Mouse (Mus musculus): ENCODE results near the gene Bak1. TPM values are rescaled to one million over a fixed set of nuclear protein-coding genes. Genes with fewer than 3 reads are reported as not detected.

Bak1 gene
- polyA plus RNA-seq, 1 experiment from 2014 or later: 11.0 TPM

GRCm38 (mm10) chr17:27023342-27023741 lies 5.5 kb downstream of the Bak1 start:
- H3K4me1 ChIP-seq (ENCODE audit: control insufficient read depth, insufficient read depth, low read length): peaks cover 10% of the 10 kb centered on the region
- 82% methylated on average over 4 of the region's 4 CpGs for WGBS (ENCODE audit: insufficient replicate concordance)
- ATAC-seq (replicated peaks; ENCODE audit: insufficient number of reproducible peaks, low FRiP score, low TSS enrichment): no peak
- H3K36me3 ChIP-seq (ENCODE audit: control insufficient read depth, insufficient read depth, low read length): peaks cover 17% of the 10 kb centered on the region
- H3K9ac ChIP-seq (ENCODE audit: low read depth, low read length): no peak overlapping the region
- no peaks in the 10 kb centered on the region for H3K9me3 ChIP-seq (replicated peaks; ENCODE audit: control insufficient read depth, low read length)
- no peak overlapping the region for H3K4me3 ChIP-seq (ENCODE audit: low read depth, low read length)
- H3K4me2 ChIP-seq: no peak overlapping the region
- H3K27ac ChIP-seq (ENCODE audit: low read depth, low read length): no peak overlapping the region
- H3K27me3 ChIP-seq (ENCODE audit: control insufficient read depth, insufficient read depth, low read length): no peaks in the 10 kb centered on the region

GRCm38 (mm10) chr17:27021736-27022135 lies 7.1 kb downstream of the Bak1 start:
- H3K27ac ChIP-seq (ENCODE audit: low read depth, low read length): no peak overlapping the region
- no peak overlapping the region for H3K4me3 ChIP-seq (ENCODE audit: low read depth, low read length)
- H3K9me3 ChIP-seq (replicated peaks; ENCODE audit: control insufficient read depth, low read length): no peaks in the 10 kb centered on the region
- no peak overlapping the region for H3K4me2 ChIP-seq
- H3K36me3 ChIP-seq (ENCODE audit: control insufficient read depth, insufficient read depth, low read length): peaks cover 17% of the 10 kb centered on the region
- H3K9ac ChIP-seq (ENCODE audit: low read depth, low read length): no peak overlapping the region
- WGBS (ENCODE audit: insufficient replicate concordance): 88% methylated on average over 9 of the region's 9 CpGs
- no peak for ATAC-seq (replicated peaks; ENCODE audit: insufficient number of reproducible peaks, low FRiP score, low TSS enrichment)
- peaks cover 2% of the 10 kb centered on the region; the same call in 1 of the 2 replicates for H3K4me1 ChIP-seq (ENCODE audit: control insufficient read depth, insufficient read depth, low read length)
- H3K27me3 ChIP-seq (ENCODE audit: control insufficient read depth, insufficient read depth, low read length): no peaks in the 10 kb centered on the region

GRCm38 (mm10) chr17:27021076-27021475 lies 7.7 kb downstream of the Bak1 start:
- H3K27ac ChIP-seq (ENCODE audit: low read depth, low read length): no peak overlapping the region
- no peak overlapping the region for H3K4me3 ChIP-seq (ENCODE audit: low read depth, low read length)
- H3K9ac ChIP-seq (ENCODE audit: low read depth, low read length): no peak overlapping the region
- H3K36me3 ChIP-seq (ENCODE audit: control insufficient read depth, insufficient read depth, low read length): peaks cover 17% of the 10 kb centered on the region
- H3K27me3 ChIP-seq (ENCODE audit: control insufficient read depth, insufficient read depth, low read length): no peaks in the 10 kb centered on the region
- peaks cover 2% of the 10 kb centered on the region; the same call in 1 of the 2 replicates for H3K4me1 ChIP-seq (ENCODE audit: control insufficient read depth, insufficient read depth, low read length)
- H3K9me3 ChIP-seq (replicated peaks; ENCODE audit: control insufficient read depth, low read length): no peaks in the 10 kb centered on the region
- ATAC-seq (replicated peaks; ENCODE audit: insufficient number of reproducible peaks, low FRiP score, low TSS enrichment): no peak
- no peak overlapping the region for H3K4me2 ChIP-seq
- 86% methylated on average over 13 of the region's 14 CpGs for WGBS (ENCODE audit: insufficient replicate concordance)

GRCm38 (mm10) chr17:27018555-27019196 lies 10.1 kb downstream of the Bak1 start:
- peak overlapping the region; percentile 54; the same call in 1 of the 2 replicates for H3K27ac ChIP-seq (ENCODE audit: low read depth, low read length)
- peaks cover 2% of the 10 kb centered on the region; the same call in 1 of the 2 replicates for H3K4me1 ChIP-seq (ENCODE audit: control insufficient read depth, insufficient read depth, low read length)
- H3K4me2 ChIP-seq: peak overlapping the region; percentile 76
- peaks cover 11% of the 10 kb centered on the region for H3K36me3 ChIP-seq (ENCODE audit: control insufficient read depth, insufficient read depth, low read length)
- no peaks in the 10 kb centered on the region for H3K9me3 ChIP-seq (replicated peaks; ENCODE audit: control insufficient read depth, low read length)
- peak overlapping the region; percentile 84 for H3K9ac ChIP-seq (ENCODE audit: low read depth, low read length)
- no peak for ATAC-seq (replicated peaks; ENCODE audit: insufficient number of reproducible peaks, low FRiP score, low TSS enrichment)
- H3K27me3 ChIP-seq (ENCODE audit: control insufficient read depth, insufficient read depth, low read length): no peaks in the 10 kb centered on the region
- WGBS (ENCODE audit: insufficient replicate concordance): 29% methylated on average over 12 of the region's 12 CpGs
- H3K4me3 ChIP-seq (ENCODE audit: low read depth, low read length): peak overlapping the region; percentile 61

- 7% methylated on average over 34 of the region's 34 CpGs for WGBS (ENCODE audit: insufficient replicate concordance)
- H3K4me2 ChIP-seq: peak overlapping the region; percentile 76
- peaks cover 3% of the 10 kb centered on the region; the same call in 1 of the 2 replicates for H3K4me1 ChIP-seq (ENCODE audit: control insufficient read depth, insufficient read depth, low read length)
- H3K9ac ChIP-seq (ENCODE audit: low read depth, low read length): peak overlapping the region; percentile 84
- no peaks in the 10 kb centered on the region for H3K9me3 ChIP-seq (replicated peaks; ENCODE audit: control insufficient read depth, low read length)
- H3K36me3 ChIP-seq (ENCODE audit: control insufficient read depth, insufficient read depth, low read length): peaks cover 11% of the 10 kb centered on the region
- H3K27me3 ChIP-seq (ENCODE audit: control insufficient read depth, insufficient read depth, low read length): no peaks in the 10 kb centered on the region
- peak; percentile 75 for ATAC-seq (replicated peaks; ENCODE audit: insufficient number of reproducible peaks, low FRiP score, low TSS enrichment)
- H3K4me3 ChIP-seq (ENCODE audit: low read depth, low read length): peak overlapping the region; percentile 61
- peak overlapping the region; percentile 54; the same call in 1 of the 2 replicates for H3K27ac ChIP-seq (ENCODE audit: low read depth, low read length)
Measured at GRCm38 (mm10) chr17:27017564-27018499, 11.0 kb downstream of the Bak1 start.

GRCm38 (mm10) chr17:27012909-27013308 lies 15.9 kb downstream of the Bak1 start:
- Histone ChIP-seq H3K4me3 (ENCODE audit: low read depth, low read length) (no peak overlapping the region), H3K9me3 (replicated peaks; ENCODE audit: control insufficient read depth, low read length) (no peaks in the 10 kb centered on the region), H3K9ac (ENCODE audit: low read depth, low read length) (no peak overlapping the region), H3K27me3 (ENCODE audit: control insufficient read depth, insufficient read depth, low read length) (no peaks in the 10 kb centered on the region), H3K4me2 (no peak overlapping the region; the same call in 1 of the 2 replicates), H3K36me3 (ENCODE audit: control insufficient read depth, insufficient read depth, low read length) (no peaks in the 10 kb centered on the region), H3K27ac (ENCODE audit: low read depth, low read length) (no peak overlapping the region), H3K4me1 (ENCODE audit: control insufficient read depth, insufficient read depth, low read length) (peaks cover 6% of the 10 kb centered on the region; the same call in 1 of the 2 replicates)
- no peak for ATAC-seq (replicated peaks; ENCODE audit: insufficient number of reproducible peaks, low FRiP score, low TSS enrichment)
- 38% methylated on average over 6 of the region's 6 CpGs for WGBS (ENCODE audit: insufficient replicate concordance)

GRCm38 (mm10) chr17:27011998-27012672 lies 16.7 kb downstream of the Bak1 start:
- Histone ChIP-seq H3K4me3 (ENCODE audit: low read depth, low read length) (no peak overlapping the region), H3K4me2 (no peak overlapping the region; the same call in 1 of the 2 replicates), H3K27ac (ENCODE audit: low read depth, low read length) (no peak overlapping the region), H3K9me3 (replicated peaks; ENCODE audit: control insufficient read depth, low read length) (no peaks in the 10 kb centered on the region), H3K27me3 (ENCODE audit: control insufficient read depth, insufficient read depth, low read length) (no peaks in the 10 kb centered on the region), H3K36me3 (ENCODE audit: control insufficient read depth, insufficient read depth, low read length) (no peaks in the 10 kb centered on the region), H3K9ac (ENCODE audit: low read depth, low read length) (no peak overlapping the region), H3K4me1 (ENCODE audit: control insufficient read depth, insufficient read depth, low read length) (peaks cover 6% of the 10 kb centered on the region; the same call in 1 of the 2 replicates)
- no peak for ATAC-seq (replicated peaks; ENCODE audit: insufficient number of reproducible peaks, low FRiP score, low TSS enrichment)
- 56% methylated on average over 14 of the region's 14 CpGs for WGBS (ENCODE audit: insufficient replicate concordance)

GRCm38 (mm10) chr17:27011167-27011566 lies 17.6 kb downstream of the Bak1 start:
- Histone ChIP-seq H3K9me3 (replicated peaks; ENCODE audit: control insufficient read depth, low read length) (no peaks in the 10 kb centered on the region), H3K4me2 (no peak overlapping the region), H3K9ac (ENCODE audit: low read depth, low read length) (no peak overlapping the region), H3K4me3 (ENCODE audit: low read depth, low read length) (no peak overlapping the region), H3K27me3 (ENCODE audit: control insufficient read depth, insufficient read depth, low read length) (no peaks in the 10 kb centered on the region), H3K4me1 (ENCODE audit: control insufficient read depth, insufficient read depth, low read length) (peaks cover 6% of the 10 kb centered on the region; the same call in 1 of the 2 replicates), H3K27ac (ENCODE audit: low read depth, low read length) (no peak overlapping the region), H3K36me3 (ENCODE audit: control insufficient read depth, insufficient read depth, low read length) (no peaks in the 10 kb centered on the region)
- ATAC-seq (replicated peaks; ENCODE audit: insufficient number of reproducible peaks, low FRiP score, low TSS enrichment): no peak
- WGBS (ENCODE audit: insufficient replicate concordance): 83% methylated on average over 10 of the region's 10 CpGs

All from heart, embryonic 11.5 days (tissue).